Mouse (Mus musculus) limb, embryonic 14.5 days (tissue): ENCODE results near the gene Tulp2. TPM values are rescaled to one million over a fixed set of nuclear protein-coding genes. Genes with fewer than 3 reads are reported as not detected.
"Not testable (repeated sequence)": the region's sequence is repeated elsewhere in the genome, so short reads cannot be mapped to it uniquely, and the experiment has no call there.

Source experiments
- ATAC-seq: fragments of 200-750 bp; cut with Nextera tagmentation; 2 replicates; pipeline ENCODE4 v1.8.0; 2017; ENCODE audit warnings: low read depth, moderate number of reproducible peaks, moderate TSS enrichment; ENCODE audit not compliant: low FRiP score
- DNase-seq: peaks from one replicate; pipeline ENCODE4 v3.0.0-alpha.2; 2015; ENCODE audit warnings: low spot score
- H3K27ac ChIP-seq: fragments of 300-500 bp; sonication (generic); replicated peaks from 2 replicates; pipeline ENCODE4 v1.5.1; 2014; ENCODE audit warnings: low read depth, mild to moderate bottlenecking, low read length, moderate library complexity, mixed read lengths
- H3K27me3 ChIP-seq: fragments of 300-500 bp; sonication (generic); 2 replicates; pipeline ENCODE4 v1.6.1; 2014; ENCODE audit warnings: low read length, mixed read lengths; ENCODE audit not compliant: control insufficient read depth, insufficient read depth
- H3K36me3 ChIP-seq: fragments of 300-500 bp; sonication (generic); 2 replicates; pipeline ENCODE4 v1.6.1; 2014; ENCODE audit warnings: mild to moderate bottlenecking, low read length, moderate library complexity, mixed read lengths; ENCODE audit not compliant: control insufficient read depth, insufficient read depth
- H3K4me1 ChIP-seq: fragments of 300-500 bp; sonication (generic); 2 replicates; pipeline ENCODE4 v1.6.1; 2014; ENCODE audit warnings: antibody characterized with exemption, low read length, mixed read lengths; ENCODE audit not compliant: control insufficient read depth, insufficient read depth
- H3K4me2 ChIP-seq: fragments of 300-500 bp; sonication (generic); replicated peaks from 2 replicates; pipeline ENCODE4 v1.6.1; 2014; ENCODE audit warnings: low read depth, mild to moderate bottlenecking, low read length, moderate library complexity; ENCODE audit not compliant: severe bottlenecking
- H3K4me3 ChIP-seq: fragments of 300-500 bp; sonication (generic); replicated peaks from 2 replicates; pipeline ENCODE4 v1.5.1; 2014; ENCODE audit warnings: low read length
- H3K9ac ChIP-seq: fragments of 300-500 bp; sonication (generic); 2 replicates; pipeline ENCODE4 v1.6.1; 2014; ENCODE audit warnings: mild to moderate bottlenecking, low read depth, low read length, moderate library complexity; ENCODE audit not compliant: severe bottlenecking
- H3K9me3 ChIP-seq: fragments of 300-500 bp; sonication (generic); 2 replicates; pipeline ENCODE4 v1.6.1; 2016; ENCODE audit warnings: low read length; ENCODE audit not compliant: control insufficient read depth
- POLR2A ChIP-seq: fragments of 200-500 bp; IDR thresholded peaks from 2 replicates; pipeline ENCODE4 v1.8.0; 2012; ENCODE audit warnings: inconsistent platforms, mild to moderate bottlenecking, moderate library complexity, borderline replicate concordance; ENCODE audit not compliant: insufficient read depth, insufficient read length; ENCODE audit errors: extremely low read depth
- WGBS: fragments of 180-500 bp; shearing (Covaris S2); extraction: QIAGEN DNeasy Blood & Tissue Kit; methylation state at CpG from one replicate; pipeline ENCODE4 v1.1.7; 2014; 5-methylcytosine and 5-hydroxymethylcytosine counted together
- polyA plus RNA-seq, 2 experiments: library from polyadenylated mRNA; depleted of rRNA in 1 of 2; stranded (reverse) in 1 of 2; unstranded in 1 of 2; fragments of >200 nt; fragmentation: Nextera tagmentation in 1 of 2; extraction: Ambion mirVana in 1 of 2; gene quantifications; 2 replicates each; pipeline versions ENCODE4 v1.2.1 to v1.2.3; 2012 to 2014

Gene Tulp2
- polyA plus RNA-seq, 2 experiments, result 1.2 to 1.3 TPM

DNA sequence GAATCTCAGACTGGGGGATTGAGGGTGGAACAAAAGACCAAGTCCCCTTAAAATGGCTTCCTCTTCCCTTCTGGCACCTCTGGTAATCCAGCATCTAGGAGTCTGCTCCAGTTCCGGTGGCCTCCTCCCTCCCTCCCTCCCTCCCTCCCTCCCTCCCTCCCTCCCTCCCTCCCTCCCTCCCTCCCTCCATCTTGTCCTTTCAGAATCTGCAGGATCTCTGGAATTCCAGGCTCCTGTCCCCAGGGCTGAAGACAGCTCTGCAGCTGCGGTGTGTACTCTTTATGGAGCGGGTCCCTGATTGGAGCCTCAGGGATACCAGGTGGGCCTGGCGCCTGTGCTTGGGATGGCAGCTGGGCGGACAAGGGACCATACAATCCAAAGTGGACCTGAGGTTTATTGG lies 20.4 kb upstream of the Tulp2 start:
- ATAC-seq (no peak), DNase-seq (no peak)
- 52% methylated on average over 4 of the region's 5 CpGs for WGBS
- H3K36me3 ChIP-seq, result peaks cover 59% of the 10 kb centered on the region
- no peaks in the 10 kb centered on the region for H3K9me3 ChIP-seq
- peak overlapping the region; percentile 88 for H3K27ac ChIP-seq
- H3K4me3 ChIP-seq, result no peak overlapping the region
- H3K27me3 ChIP-seq, result no peaks in the 10 kb centered on the region
- H3K4me1 ChIP-seq, result peaks cover 39% of the 10 kb centered on the region
- no peak overlapping the region for H3K9ac ChIP-seq
- TF ChIP-seq POLR2A, result no peak
- no peak overlapping the region for H3K4me2 ChIP-seq

DNA sequence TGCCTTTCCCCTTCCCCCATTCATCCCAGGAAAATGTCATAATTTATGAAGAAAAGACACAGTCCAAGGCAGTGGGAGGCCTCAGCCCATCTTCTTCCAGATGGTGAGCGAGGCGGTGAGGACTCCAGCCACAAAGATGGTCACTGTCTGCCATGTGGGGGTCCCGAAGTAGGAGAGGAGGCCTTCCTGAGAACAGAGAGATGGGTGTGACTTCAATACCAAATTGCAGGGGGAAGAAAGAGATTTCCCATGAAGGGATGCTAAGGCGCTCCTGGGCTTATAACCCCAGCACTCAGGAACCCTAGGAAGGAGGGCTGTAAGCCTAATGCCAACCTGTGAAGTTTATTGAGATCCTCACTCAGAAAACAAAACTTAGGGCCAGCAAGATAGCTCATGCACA lies 19.9 kb upstream of the Tulp2 start:
- TF ChIP-seq POLR2A, result no peak
- no peak overlapping the region for H3K4me2 ChIP-seq
- peaks cover 35% of the 10 kb centered on the region for H3K4me1 ChIP-seq
- H3K9me3 ChIP-seq, result no peaks in the 10 kb centered on the region
- DNase-seq, result no peak
- no peak overlapping the region for H3K9ac ChIP-seq
- H3K36me3 ChIP-seq, result peaks cover 56% of the 10 kb centered on the region
- H3K27me3 ChIP-seq, result no peaks in the 10 kb centered on the region
- H3K4me3 ChIP-seq, result no peak overlapping the region
- ATAC-seq, result no peak
- 0 out of 2 replicates have a peak overlapping the region, but pooled peaks have one; percentile 88 for H3K27ac ChIP-seq
- 93% methylated on average over 4 of the region's 4 CpGs for WGBS

DNA sequence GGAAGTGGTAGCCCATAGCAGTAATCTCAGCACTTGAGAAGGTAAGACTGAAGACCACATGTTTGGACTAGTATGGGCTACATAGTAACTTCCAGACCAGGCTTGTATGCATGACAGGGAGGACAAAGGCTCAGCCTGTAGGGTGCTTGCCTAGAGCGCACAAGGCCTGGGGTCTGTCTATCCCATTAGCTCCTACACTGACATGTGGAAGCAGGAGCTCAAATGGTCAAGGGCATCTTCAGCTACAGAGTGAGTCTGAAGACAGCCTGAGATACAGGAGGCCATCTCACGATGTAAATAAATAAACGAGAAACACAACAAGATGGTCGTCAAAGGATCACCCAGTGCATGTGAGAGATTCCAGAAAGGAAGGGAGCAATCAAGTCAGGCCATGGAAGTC lies 19.4 kb upstream of the Tulp2 start:
- Histone ChIP-seq H3K36me3 (peaks cover 50% of the 10 kb centered on the region), H3K4me3 (no peak overlapping the region), H3K4me2 (no peak overlapping the region), H3K4me1 (peaks cover 29% of the 10 kb centered on the region), H3K9ac (no peak overlapping the region), H3K27me3 (no peaks in the 10 kb centered on the region), H3K27ac (no peak overlapping the region), H3K9me3 (no peaks in the 10 kb centered on the region)
- DNase-seq, result no peak
- TF ChIP-seq POLR2A, result no peak
- ATAC-seq, result no peak
- 87% methylated on average over 4 of the region's 4 CpGs for WGBS

DNA sequence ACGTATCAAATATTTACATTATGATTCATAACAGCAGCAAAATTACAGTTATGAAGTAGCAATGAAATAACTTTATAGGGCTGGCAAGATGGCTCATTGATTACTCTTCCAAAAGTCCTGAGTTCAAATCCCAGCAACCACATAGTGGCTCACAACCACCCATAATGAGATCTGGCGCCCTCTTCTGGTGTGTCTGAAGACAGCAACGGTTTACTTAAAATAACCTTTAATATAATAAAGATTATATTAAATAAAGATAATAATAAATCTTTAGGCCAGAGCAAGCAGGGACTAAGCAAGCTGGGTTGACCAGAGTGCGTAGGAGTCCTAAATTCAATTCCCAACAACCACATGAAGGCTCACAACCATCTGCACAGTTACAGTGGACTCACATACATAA lies 18.8 kb upstream of the Tulp2 start:
- 86% methylated on average over 4 of the region's 4 CpGs for WGBS
- not testable (repeated sequence) for ATAC-seq, H3K9ac ChIP-seq, H3K9me3 ChIP-seq, H3K27me3 ChIP-seq, H3K4me2 ChIP-seq, H3K4me3 ChIP-seq, DNase-seq, H3K27ac ChIP-seq
- peaks cover 24% of the 10 kb centered on the region for H3K4me1 ChIP-seq
- H3K36me3 ChIP-seq, result peaks cover 45% of the 10 kb centered on the region

DNA sequence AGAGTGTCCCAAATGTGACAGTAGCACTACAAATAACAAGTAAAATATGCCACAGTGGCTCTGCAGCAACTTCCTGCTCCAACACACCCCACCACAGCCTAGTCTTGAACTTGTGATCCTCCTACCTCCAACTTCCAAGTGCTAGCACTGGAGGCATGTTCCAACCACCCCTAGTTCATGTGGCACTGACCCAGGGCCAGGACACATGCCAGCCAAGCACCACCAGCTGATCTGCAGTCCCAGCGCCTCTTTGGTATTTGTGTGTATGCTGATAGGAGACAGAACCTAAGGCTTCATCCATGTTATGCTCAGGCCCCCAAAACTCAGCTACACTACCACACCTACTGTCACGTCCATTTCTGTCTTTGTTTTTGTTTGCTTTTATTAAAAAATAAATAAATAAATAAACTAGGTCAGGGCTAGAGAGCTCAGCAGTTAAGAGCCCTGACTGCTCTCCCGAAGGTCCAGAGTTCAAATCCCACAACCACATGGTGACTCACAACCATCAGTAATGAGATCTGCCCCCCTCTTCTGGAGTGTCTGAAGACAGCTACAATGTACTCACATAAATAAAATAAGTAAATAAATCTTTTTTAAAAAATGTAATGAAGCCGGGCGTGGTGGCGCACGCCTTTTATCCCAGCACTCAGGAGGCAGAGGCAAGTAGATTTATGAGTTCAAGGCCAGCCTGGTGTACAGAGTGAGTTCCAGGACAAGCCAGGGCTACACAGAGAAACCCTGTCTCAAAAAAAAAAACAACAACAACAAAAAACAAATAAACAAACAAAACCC lies 17.5 kb upstream of the Tulp2 start:
- no peak overlapping the region for H3K27ac ChIP-seq
- DNase-seq (no peak), ATAC-seq (no peak)
- no peak overlapping the region for H3K4me2 ChIP-seq
- no peaks in the 10 kb centered on the region for H3K9me3 ChIP-seq
- 93% methylated on average over 7 of the region's 7 CpGs for WGBS
- peaks cover 18% of the 10 kb centered on the region for H3K4me1 ChIP-seq
- no peaks in the 10 kb centered on the region for H3K27me3 ChIP-seq
- no peak for TF ChIP-seq POLR2A
- no peak overlapping the region for H3K4me3 ChIP-seq
- H3K36me3 ChIP-seq, result peaks cover 37% of the 10 kb centered on the region
- H3K9ac ChIP-seq, result no peak overlapping the region

DNA sequence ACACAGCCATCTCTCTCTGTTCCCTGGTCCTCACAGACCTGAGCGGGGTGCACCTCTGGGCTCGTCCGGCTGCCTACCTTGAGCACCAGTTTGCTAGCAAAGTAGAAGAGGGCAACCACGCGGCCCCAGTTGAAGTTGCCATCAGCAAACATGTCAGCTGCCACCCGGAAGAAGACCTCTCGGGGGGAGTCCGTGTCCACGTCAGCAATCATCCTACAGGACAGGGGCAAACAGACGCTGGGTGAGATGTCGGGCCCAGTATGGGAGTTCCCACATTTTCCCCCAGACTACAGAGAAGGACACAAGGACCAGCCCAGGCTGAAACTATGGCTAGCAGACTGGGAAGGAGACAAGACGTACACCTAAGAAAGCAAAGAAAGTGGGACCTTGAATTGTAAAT lies 16.6 kb upstream of the Tulp2 start:
- Histone ChIP-seq H3K27me3 (no peaks in the 10 kb centered on the region), H3K36me3 (peaks cover 37% of the 10 kb centered on the region), H3K9ac (no peak overlapping the region), H3K4me2 (no peak overlapping the region), H3K27ac (no peak overlapping the region), H3K4me1 (peaks cover 18% of the 10 kb centered on the region), H3K4me3 (no peak overlapping the region), H3K9me3 (no peaks in the 10 kb centered on the region)
- 93% methylated on average over 12 of the region's 12 CpGs for WGBS
- TF ChIP-seq POLR2A, result no peak
- ATAC-seq, result no peak
- no peak for DNase-seq
